Mouse (Mus musculus): ENCODE data around the gene Hist1h2bn. TPM values are rescaled to one million over a fixed set of nuclear protein-coding genes. Genes with fewer than 3 reads are reported as not detected.
"Not testable (repeated sequence)": the region's sequence is repeated elsewhere in the genome, so short reads cannot be mapped to it uniquely, and the experiment has no call there.

The Hist1h2bn gene
- polyA plus RNA-seq, 1 experiment from 2014 or later: 6.0 TPM

GRCm38 (mm10) chr13:21786899-21787629 lies 33.1 kb downstream of the Hist1h2bn start, which contains the start of the genes Hist1h2an and Hist1h2bp:
Hist1h2an (minus strand) TSS chr13:21787218.
Hist1h2bp (plus strand) TSS chr13:21787461.
- Histone ChIP-seq H3K4me2 (peak within 1 kb of the TSS; percentile 57), H3K27ac (peak within 1 kb of the TSS; percentile 92), H3K4me3 (replicated peaks) (peak within 1 kb of the TSS; percentile 43), H3K4me1 (peaks cover 40% of the 10 kb centered on the region), H3K9ac (peak within 1 kb of the TSS; percentile 48)
- H3K36me3 ChIP-seq; H3K9me3 ChIP-seq (replicated peaks); H3K27me3 ChIP-seq: not testable (repeated sequence)
- WGBS: under 1% methylated on average over 40 of the region's 63 CpGs
- ATAC-seq (replicated peaks; ENCODE audit: low FRiP score): peak; percentile 96

GRCm38 (mm10) chr13:21787760-21788593 lies 34.1 kb downstream of the Hist1h2bn start:
- Histone ChIP-seq H3K9ac (peak overlapping the region; percentile 29; the same call in 1 of the 2 replicates), H3K4me1 (peaks cover 33% of the 10 kb centered on the region), H3K4me3 (replicated peaks) (peak overlapping the region; percentile 43), H3K9me3 (replicated peaks) (no peaks in the 10 kb centered on the region), H3K27me3 (no peaks in the 10 kb centered on the region), H3K27ac (peak overlapping the region; percentile 92), H3K36me3 (no peaks in the 10 kb centered on the region), H3K4me2 (peak overlapping the region; percentile 53)
- peak; percentile 20 for ATAC-seq (replicated peaks; ENCODE audit: low FRiP score)
- WGBS: 18% methylated on average over 15 of the region's 21 CpGs

- no peak for ATAC-seq (replicated peaks; ENCODE audit: low FRiP score)
- Histone ChIP-seq H3K9me3 (replicated peaks) (no peaks in the 10 kb centered on the region), H3K27ac (peak overlapping the region; percentile 45; the same call in 1 of the 2 replicates), H3K9ac (no peak overlapping the region), H3K4me3 (replicated peaks) (no peak overlapping the region), H3K27me3 (no peaks in the 10 kb centered on the region), H3K4me2 (no peak overlapping the region), H3K36me3 (no peaks in the 10 kb centered on the region), H3K4me1 (peaks cover 24% of the 10 kb centered on the region)
- WGBS: 47% methylated on average over 6 of the region's 6 CpGs
These were observed 36.0 kb downstream of the Hist1h2bn start for GRCm38 (mm10) chr13:21789925-21790324.

- Histone ChIP-seq H3K36me3 (no peaks in the 10 kb centered on the region), H3K4me2 (peak overlapping the region; percentile 54), H3K4me1 (peaks cover 20% of the 10 kb centered on the region), H3K27ac (peak overlapping the region; percentile 48; the same call in 1 of the 2 replicates), H3K9ac (peak overlapping the region; percentile 49; the same call in 1 of the 2 replicates), H3K4me3 (replicated peaks) (peak overlapping the region; percentile 27), H3K27me3 (no peaks in the 10 kb centered on the region), H3K9me3 (replicated peaks) (no peaks in the 10 kb centered on the region)
- WGBS: 7% methylated on average over 18 of the region's 18 CpGs
- no peak for ATAC-seq (replicated peaks; ENCODE audit: low FRiP score)
These were observed 36.8 kb downstream of the Hist1h2bn start for GRCm38 (mm10) chr13:21790601-21791283.

GRCm38 (mm10) chr13:21795584-21795983 lies 41.7 kb downstream of the Hist1h2bn start:
- 89% methylated on average over 7 of the region's 7 CpGs for WGBS
- no peaks in the 10 kb centered on the region for H3K27me3 ChIP-seq
- no peaks in the 10 kb centered on the region for H3K36me3 ChIP-seq
- ATAC-seq (replicated peaks; ENCODE audit: low FRiP score): no peak
- H3K27ac ChIP-seq: no peak overlapping the region
- H3K4me1 ChIP-seq: peaks cover 5% of the 10 kb centered on the region; the same call in 1 of the 2 replicates
- no peaks in the 10 kb centered on the region for H3K9me3 ChIP-seq (replicated peaks)
- H3K4me3 ChIP-seq (replicated peaks): no peak overlapping the region
- no peak overlapping the region for H3K9ac ChIP-seq
- no peak overlapping the region for H3K4me2 ChIP-seq

GRCm38 (mm10) chr13:21797163-21797562 lies 43.2 kb downstream of the Hist1h2bn start:
- not testable (repeated sequence) for H3K36me3 ChIP-seq; H3K27ac ChIP-seq; H3K27me3 ChIP-seq; H3K9me3 ChIP-seq (replicated peaks); H3K9ac ChIP-seq; H3K4me1 ChIP-seq; H3K4me3 ChIP-seq (replicated peaks); ATAC-seq (replicated peaks; ENCODE audit: low FRiP score); H3K4me2 ChIP-seq

GRCm38 (mm10) chr13:21803058-21803457 lies 49.1 kb downstream of the Hist1h2bn start:
- H3K27ac ChIP-seq; H3K27me3 ChIP-seq; H3K9ac ChIP-seq; H3K36me3 ChIP-seq; H3K4me2 ChIP-seq; H3K9me3 ChIP-seq (replicated peaks); H3K4me3 ChIP-seq (replicated peaks); H3K4me1 ChIP-seq: not testable (repeated sequence)
- ATAC-seq (replicated peaks; ENCODE audit: low FRiP score): peak; percentile 77
- no CpG with 5 or more reads among the region's 4 CpGs for WGBS

Small RNA genes lying within 50 kb of the gene (microRNA-seq; reads per million reads assigned to microRNA genes)
- gene Gm44346: not detected
- gene Gm44357: not detected
- gene Gm44367: not detected
- gene Gm44454: not detected

Other genes starting within 250 kb of the Hist1h2bn start
- gene Zkscan8, start 223.0 kb upstream of the Hist1h2bn start, polyA plus RNA-seq (2015; fragmentation: Nextera tagmentation; extraction: Ambion mirVana): 6.4 and 6.7 TPM in 2 replicates
- 0.13 and 0.21 TPM in 2 replicates for gene Olfr1366, start 211.3 kb upstream of the Hist1h2bn start, polyA plus RNA-seq (2015; fragmentation: Nextera tagmentation; extraction: Ambion mirVana)
- gene Olfr1535, start 194.2 kb upstream of the Hist1h2bn start, polyA plus RNA-seq (2015; fragmentation: Nextera tagmentation; extraction: Ambion mirVana): not detected in 2 replicates
- not detected in 2 replicates for gene Olfr1364, start 172.4 kb upstream of the Hist1h2bn start, polyA plus RNA-seq (2015; fragmentation: Nextera tagmentation; extraction: Ambion mirVana)
- not detected in 2 replicates for gene Olfr1362, start 140.1 kb upstream of the Hist1h2bn start, polyA plus RNA-seq (2015; fragmentation: Nextera tagmentation; extraction: Ambion mirVana)
- gene Olfr11, start 111.6 kb upstream of the Hist1h2bn start, polyA plus RNA-seq (2015; fragmentation: Nextera tagmentation; extraction: Ambion mirVana): not detected in 2 replicates
- gene Olfr1361, start 90.7 kb upstream of the Hist1h2bn start, polyA plus RNA-seq (2015; fragmentation: Nextera tagmentation; extraction: Ambion mirVana): not detected in 2 replicates
- gene Olfr1360, start 76.7 kb upstream of the Hist1h2bn start, polyA plus RNA-seq (2015; fragmentation: Nextera tagmentation; extraction: Ambion mirVana): not detected in 2 replicates
- not detected in 2 replicates for gene Olfr1359, start 56.0 kb upstream of the Hist1h2bn start, polyA plus RNA-seq (2015; fragmentation: Nextera tagmentation; extraction: Ambion mirVana)
- gene Hist1h2bl, start 38.0 kb upstream of the Hist1h2bn start, polyA plus RNA-seq (2015; fragmentation: Nextera tagmentation; extraction: Ambion mirVana): 1.6 and 4.5 TPM in 2 replicates
- 29.5 and 35.5 TPM in 2 replicates for gene Hist1h2ai, start 37.7 kb upstream of the Hist1h2bn start, polyA plus RNA-seq (2015; fragmentation: Nextera tagmentation; extraction: Ambion mirVana)
- gene Hist1h3h, start 36.5 kb upstream of the Hist1h2bn start, polyA plus RNA-seq (2015; fragmentation: Nextera tagmentation; extraction: Ambion mirVana): 14.2 and 15.6 TPM in 2 replicates
- gene Hist1h2bm, start 32.1 kb upstream of the Hist1h2bn start, polyA plus RNA-seq (2015; fragmentation: Nextera tagmentation; extraction: Ambion mirVana): 4.6 and 5.2 TPM in 2 replicates
- gene Hist1h4j, start 19.1 kb upstream of the Hist1h2bn start, polyA plus RNA-seq (2015; fragmentation: Nextera tagmentation; extraction: Ambion mirVana): 0.91 and 1.9 TPM in 2 replicates
- gene Hist1h4k, start 3.6 kb upstream of the Hist1h2bn start, polyA plus RNA-seq (2015; fragmentation: Nextera tagmentation; extraction: Ambion mirVana): 2.5 and 5.4 TPM in 2 replicates
- gene Hist1h2ak, start 296 bp upstream of the Hist1h2bn start, polyA plus RNA-seq (2015; fragmentation: Nextera tagmentation; extraction: Ambion mirVana): 32.0 and 32.6 TPM in 2 replicates
- gene Hist1h1b, start 26.5 kb downstream of the Hist1h2bn start, polyA plus RNA-seq (2015; fragmentation: Nextera tagmentation; extraction: Ambion mirVana): 24.0 and 28.9 TPM in 2 replicates
- 134 and 151 TPM in 2 replicates for gene Hist1h3i, start 29.2 kb downstream of the Hist1h2bn start, polyA plus RNA-seq (2015; fragmentation: Nextera tagmentation; extraction: Ambion mirVana)
- 7.2 and 7.4 TPM in 2 replicates for gene Hist1h2an, start 33.1 kb downstream of the Hist1h2bn start, polyA plus RNA-seq (2015; fragmentation: Nextera tagmentation; extraction: Ambion mirVana)
- 1.8 and 3.8 TPM in 2 replicates for gene Hist1h2bp, start 33.3 kb downstream of the Hist1h2bn start, polyA plus RNA-seq (2015; fragmentation: Nextera tagmentation; extraction: Ambion mirVana)
- gene Hist1h2bq, start 56.1 kb downstream of the Hist1h2bn start, polyA plus RNA-seq (2015; fragmentation: Nextera tagmentation; extraction: Ambion mirVana): 19.6 and 28.7 TPM in 2 replicates
- gene Hist1h2ao, start 56.3 kb downstream of the Hist1h2bn start, polyA plus RNA-seq (2015; fragmentation: Nextera tagmentation; extraction: Ambion mirVana): 1.8 and 5.5 TPM in 2 replicates
- not detected in 2 replicates for gene Hist1h4m, start 57.6 kb downstream of the Hist1h2bn start, polyA plus RNA-seq (2015; fragmentation: Nextera tagmentation; extraction: Ambion mirVana)
- gene Hist1h4n, start 78.1 kb downstream of the Hist1h2bn start, polyA plus RNA-seq (2015; fragmentation: Nextera tagmentation; extraction: Ambion mirVana): 17.2 and 18.2 TPM in 2 replicates
- gene Hist1h2ap, start 79.4 kb downstream of the Hist1h2bn start, polyA plus RNA-seq (2015; fragmentation: Nextera tagmentation; extraction: Ambion mirVana): 3,941 and 3,959 TPM in 2 replicates
- gene Hist1h2br, start 79.6 kb downstream of the Hist1h2bn start, polyA plus RNA-seq (2015; fragmentation: Nextera tagmentation; extraction: Ambion mirVana): 19.7 and 28.8 TPM in 2 replicates
- gene Zfp184, start 191.0 kb downstream of the Hist1h2bn start, polyA plus RNA-seq (2015; fragmentation: Nextera tagmentation; extraction: Ambion mirVana): 12.1 and 12.5 TPM in 2 replicates
- gene Pom121l2, start 227.1 kb downstream of the Hist1h2bn start, polyA plus RNA-seq (2015; fragmentation: Nextera tagmentation; extraction: Ambion mirVana): 0.08 and 0.17 TPM in 2 replicates